Mouse (Mus musculus): ENCODE results near the gene Epha1. TPM values are rescaled to one million over a fixed set of nuclear protein-coding genes. Genes with fewer than 3 reads are reported as not detected.

Gene Epha1
- polyA plus RNA-seq, 1 experiment from 2014 or later = 1.9 TPM

DNA sequence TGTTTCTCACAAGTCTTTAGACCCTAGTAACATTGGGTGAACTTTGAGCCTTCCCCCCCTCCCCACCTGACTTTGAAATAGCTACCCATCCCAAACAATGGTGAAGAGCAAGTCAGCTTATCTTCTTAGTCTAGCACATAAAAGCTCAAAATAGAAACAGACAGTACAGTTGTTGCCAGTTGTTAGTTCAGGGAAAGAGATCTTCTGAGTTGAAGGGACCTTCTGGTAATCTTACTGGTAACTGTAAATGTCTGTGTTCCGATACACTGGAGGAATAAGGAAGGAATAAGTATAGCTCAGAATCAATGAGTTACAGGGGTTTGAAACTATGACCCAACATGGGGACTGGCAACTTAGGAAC is 20.6 kb downstream of the Epha1 start:
- no peak for ATAC-seq (replicated peaks; ENCODE audit: extremely low read depth, insufficient read depth, low FRiP score)
- Histone ChIP-seq H3K9me3 (replicated peaks; ENCODE audit: control insufficient read depth, low read length) (no peaks in the 10 kb centered on the region), H3K4me2 (ENCODE audit: low read depth, low read length) (peak overlapping the region; percentile 94), H3K4me3 (ENCODE audit: low read length) (peak overlapping the region; percentile 90), H3K27me3 (ENCODE audit: control insufficient read depth, insufficient read depth, low read length) (no peaks in the 10 kb centered on the region), H3K36me3 (ENCODE audit: control insufficient read depth, insufficient read depth) (peaks cover 28% of the 10 kb centered on the region), H3K27ac (ENCODE audit: low read length) (peak overlapping the region; percentile 98), H3K4me1 (ENCODE audit: control insufficient read depth, insufficient read depth, low read length) (peaks cover 63% of the 10 kb centered on the region), H3K9ac (ENCODE audit: low read length) (peak overlapping the region; percentile 98)
- 75% methylated on average over 1 of the region's 1 CpGs for WGBS

DNA sequence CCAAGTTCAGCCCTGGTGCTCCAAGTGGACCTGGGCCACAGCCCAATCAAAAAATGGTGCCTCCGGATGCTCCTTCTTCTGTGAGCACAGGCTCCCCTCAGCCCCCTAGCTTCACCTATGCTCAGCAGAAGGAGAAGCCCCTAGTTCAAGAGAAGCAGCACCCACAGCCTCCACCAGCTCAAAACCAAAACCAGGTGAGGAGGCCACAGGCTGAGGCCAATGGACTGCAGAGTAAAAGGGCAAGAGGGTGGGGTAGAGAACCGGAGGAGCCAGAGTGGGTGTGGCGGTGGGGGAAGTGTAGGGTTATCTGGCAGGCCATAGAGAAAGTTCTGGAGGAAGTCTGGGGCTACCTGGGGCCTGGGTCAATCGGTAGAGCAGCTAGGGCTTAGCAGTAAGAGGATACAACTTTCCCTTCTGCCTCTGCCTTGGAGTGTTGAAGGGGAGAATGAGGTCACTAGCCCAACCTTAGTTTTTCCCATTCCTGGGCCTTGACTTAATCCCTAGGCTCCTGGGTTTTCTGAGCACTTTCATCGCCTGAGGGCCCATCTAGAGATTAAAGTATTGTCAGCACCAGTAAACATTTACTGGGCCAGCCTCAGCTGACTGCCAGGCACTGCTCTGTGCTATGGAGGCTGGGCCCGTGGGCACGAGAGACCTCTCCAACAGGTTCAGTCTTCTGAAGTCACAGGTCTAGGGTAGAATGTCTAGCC is 21.1 kb downstream of the Epha1 start:
- Histone ChIP-seq H3K4me1 (ENCODE audit: control insufficient read depth, insufficient read depth, low read length) (peaks cover 58% of the 10 kb centered on the region), H3K4me2 (ENCODE audit: low read depth, low read length) (peak overlapping the region; percentile 94)

DNA sequence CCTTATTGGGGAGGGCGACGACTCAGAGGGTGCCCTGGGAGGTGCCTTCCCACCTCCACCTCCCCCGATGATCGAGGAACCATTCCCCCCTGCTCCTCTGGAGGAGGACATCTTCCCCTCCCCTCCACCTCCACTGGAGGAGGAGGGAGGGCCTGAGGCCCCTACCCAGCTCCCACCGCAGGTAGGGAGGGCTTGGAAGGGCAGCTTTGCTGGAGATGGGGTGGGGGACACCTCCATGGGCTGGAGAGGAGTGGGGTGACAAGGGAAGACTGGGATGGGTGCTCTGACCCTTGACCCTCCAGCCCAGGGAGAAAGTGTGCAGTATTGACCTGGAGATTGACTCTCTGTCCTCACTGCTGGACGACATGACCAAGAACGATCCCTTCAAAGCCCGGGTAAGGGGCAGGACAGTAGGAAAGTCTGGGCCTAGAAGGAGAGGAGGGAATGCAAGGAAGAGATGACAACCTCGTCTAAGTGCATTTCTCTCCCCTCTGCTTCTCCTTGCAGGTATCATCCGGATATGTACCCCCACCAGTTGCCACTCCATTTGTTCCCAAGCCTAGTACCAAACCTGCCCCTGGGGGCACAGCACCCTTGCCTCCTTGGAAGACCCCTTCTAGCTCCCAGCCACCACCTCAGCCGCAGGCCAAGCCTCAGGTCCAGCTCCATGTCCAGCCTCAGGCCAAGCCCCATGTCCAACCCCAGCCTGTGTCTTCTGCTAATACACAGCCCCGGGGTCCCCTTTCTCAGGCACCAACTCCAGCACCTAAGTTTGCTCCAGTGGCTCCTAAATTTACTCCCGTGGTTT is 21.9 kb downstream of the Epha1 start:
- ATAC-seq (replicated peaks; ENCODE audit: extremely low read depth, insufficient read depth, low FRiP score) = no peak

More for the DNA sequence above, 21.1 kb downstream of the Epha1 start:
- Histone ChIP-seq H3K36me3 (ENCODE audit: control insufficient read depth, insufficient read depth) (peaks cover 23% of the 10 kb centered on the region), H3K4me3 (ENCODE audit: low read length) (peak overlapping the region; percentile 90), H3K9ac (ENCODE audit: low read length) (peak overlapping the region; percentile 98), H3K9me3 (replicated peaks; ENCODE audit: control insufficient read depth, low read length) (no peaks in the 10 kb centered on the region), H3K27me3 (ENCODE audit: control insufficient read depth, insufficient read depth, low read length) (no peaks in the 10 kb centered on the region), H3K27ac (ENCODE audit: low read length) (peak overlapping the region; percentile 98)
- no peak for ATAC-seq (replicated peaks; ENCODE audit: extremely low read depth, insufficient read depth, low FRiP score)
- WGBS = 32% methylated on average over 7 of the region's 7 CpGs

DNA sequence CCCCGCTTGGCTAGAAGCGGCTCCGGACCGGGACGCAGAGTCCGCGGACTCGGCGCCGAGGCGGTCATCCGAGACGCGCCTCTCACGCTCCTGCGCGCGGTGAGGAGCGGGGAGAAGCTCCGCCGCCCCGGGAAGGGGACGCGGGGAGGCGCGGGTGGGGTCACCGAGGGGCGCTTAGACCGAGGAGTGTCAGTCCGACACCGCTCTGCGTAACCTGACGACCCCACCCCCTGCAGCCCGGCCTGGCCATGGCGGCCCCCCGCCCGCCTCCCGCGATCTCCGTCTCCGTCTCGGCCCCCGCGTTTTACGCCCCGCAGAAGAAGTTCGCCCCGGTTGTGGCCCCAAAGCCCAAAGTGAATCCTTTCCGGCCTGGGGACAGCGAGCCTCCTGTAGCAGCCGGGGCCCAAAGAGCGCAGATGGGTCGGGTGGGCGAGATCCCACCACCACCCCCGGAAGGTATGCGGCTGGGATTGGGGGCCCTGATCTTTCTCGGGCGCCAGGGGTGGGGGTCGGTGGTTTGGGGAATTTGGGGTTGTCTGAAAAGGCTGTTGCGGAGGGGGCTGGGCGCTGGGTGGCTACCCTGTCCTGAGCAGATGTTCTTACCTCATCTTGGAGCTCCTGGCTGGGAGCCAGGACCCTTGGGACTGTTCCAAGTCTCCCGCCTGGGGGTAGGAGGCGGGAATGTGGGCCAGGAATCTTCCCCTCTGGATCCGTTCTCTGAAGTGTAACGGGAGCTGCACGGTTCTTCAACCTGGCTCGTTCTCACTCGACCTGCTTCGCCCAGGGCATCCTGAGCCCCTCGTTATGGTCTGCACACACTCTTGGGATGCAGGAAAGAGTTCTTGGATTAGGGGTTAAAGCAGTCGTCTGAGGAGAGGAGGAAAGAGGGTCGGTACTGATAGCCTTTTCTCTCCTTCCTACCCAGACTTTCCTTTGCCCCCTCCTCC is 22.8 kb downstream of the Epha1 start:
- under 1% methylated on average over 72 of the region's 72 CpGs for WGBS
- H3K4me3 ChIP-seq (ENCODE audit: low read length) = peak overlapping the region; percentile 90
- H3K27ac ChIP-seq (ENCODE audit: low read length) = peak overlapping the region; percentile 98
- peaks cover 47% of the 10 kb centered on the region for H3K4me1 ChIP-seq (ENCODE audit: control insufficient read depth, insufficient read depth, low read length)
- no peaks in the 10 kb centered on the region for H3K27me3 ChIP-seq (ENCODE audit: control insufficient read depth, insufficient read depth, low read length)
- H3K9me3 ChIP-seq (replicated peaks; ENCODE audit: control insufficient read depth, low read length) = no peaks in the 10 kb centered on the region
- peak; percentile 15 for ATAC-seq (replicated peaks; ENCODE audit: extremely low read depth, insufficient read depth, low FRiP score)
- peaks cover 9% of the 10 kb centered on the region for H3K36me3 ChIP-seq (ENCODE audit: control insufficient read depth, insufficient read depth)
- peak overlapping the region; percentile 98 for H3K9ac ChIP-seq (ENCODE audit: low read length)
- H3K4me2 ChIP-seq (ENCODE audit: low read depth, low read length) = peak overlapping the region; percentile 94

More for the DNA sequence above, 21.9 kb downstream of the Epha1 start:
- no peaks in the 10 kb centered on the region for H3K9me3 ChIP-seq (replicated peaks; ENCODE audit: control insufficient read depth, low read length)
- peaks cover 52% of the 10 kb centered on the region for H3K4me1 ChIP-seq (ENCODE audit: control insufficient read depth, insufficient read depth, low read length)
- H3K9ac ChIP-seq (ENCODE audit: low read length) = peak overlapping the region; percentile 98
- peak overlapping the region; percentile 90 for H3K4me3 ChIP-seq (ENCODE audit: low read length)
- no peaks in the 10 kb centered on the region for H3K27me3 ChIP-seq (ENCODE audit: control insufficient read depth, insufficient read depth, low read length)
- peaks cover 15% of the 10 kb centered on the region for H3K36me3 ChIP-seq (ENCODE audit: control insufficient read depth, insufficient read depth)
- H3K27ac ChIP-seq (ENCODE audit: low read length) = peak overlapping the region; percentile 98
- 31% methylated on average over 13 of the region's 13 CpGs for WGBS
- H3K4me2 ChIP-seq (ENCODE audit: low read depth, low read length) = peak overlapping the region; percentile 94

DNA sequence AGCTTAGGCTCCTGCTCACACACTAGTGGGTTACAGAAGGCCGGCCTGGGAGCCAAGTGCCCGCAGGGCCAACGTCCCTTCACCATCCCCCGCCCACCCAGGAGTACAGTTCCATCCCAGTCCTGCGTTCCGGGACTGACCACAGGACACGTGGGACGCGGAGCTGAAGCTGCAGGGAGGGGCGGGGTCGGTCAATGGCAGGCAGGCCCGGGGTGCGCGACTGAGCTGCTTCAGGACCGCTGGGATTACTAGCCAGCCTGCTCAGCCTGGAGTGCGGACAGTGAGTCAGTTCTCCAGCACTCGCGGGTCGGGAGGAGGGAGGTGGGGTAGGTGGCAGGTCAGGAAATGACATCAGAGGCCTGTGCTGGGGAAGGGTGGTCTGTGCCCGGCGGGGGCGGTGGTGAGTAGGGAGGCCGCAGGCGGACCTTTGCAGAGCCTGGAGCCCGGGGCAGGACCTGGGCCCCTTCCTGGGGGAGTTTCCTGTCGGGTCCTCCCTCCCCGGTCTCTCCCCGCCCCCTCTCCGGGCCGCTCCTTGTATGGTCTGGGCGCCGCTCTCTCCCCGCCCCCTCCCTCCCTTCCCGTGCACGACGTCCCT is 23.5 kb downstream of the Epha1 start, which contains the start of gene Zyx:
TSS of gene Zyx (plus strand) at position 205 of the 595 bp plus-strand sequence.
- ATAC-seq (replicated peaks; ENCODE audit: extremely low read depth, insufficient read depth, low FRiP score) = peak; percentile 93
- peaks cover 40% of the 10 kb centered on the region for H3K4me1 ChIP-seq (ENCODE audit: control insufficient read depth, insufficient read depth, low read length)
- H3K4me2 ChIP-seq (ENCODE audit: low read depth, low read length) = peak within 1 kb of the TSS; percentile 94
- peak within 1 kb of the TSS; percentile 98 for H3K9ac ChIP-seq (ENCODE audit: low read length)
- H3K4me3 ChIP-seq (ENCODE audit: low read length) = peak within 1 kb of the TSS; percentile 90
- H3K27ac ChIP-seq (ENCODE audit: low read length) = peak within 1 kb of the TSS; percentile 98
- H3K27me3 ChIP-seq (ENCODE audit: control insufficient read depth, insufficient read depth, low read length) = no peaks in the 10 kb centered on the region
- WGBS = under 1% methylated on average over 27 of the region's 36 CpGs
- H3K9me3 ChIP-seq (replicated peaks; ENCODE audit: control insufficient read depth, low read length) = no peaks in the 10 kb centered on the region
- peaks cover 4% of the 10 kb centered on the region for H3K36me3 ChIP-seq (ENCODE audit: control insufficient read depth, insufficient read depth)

DNA sequence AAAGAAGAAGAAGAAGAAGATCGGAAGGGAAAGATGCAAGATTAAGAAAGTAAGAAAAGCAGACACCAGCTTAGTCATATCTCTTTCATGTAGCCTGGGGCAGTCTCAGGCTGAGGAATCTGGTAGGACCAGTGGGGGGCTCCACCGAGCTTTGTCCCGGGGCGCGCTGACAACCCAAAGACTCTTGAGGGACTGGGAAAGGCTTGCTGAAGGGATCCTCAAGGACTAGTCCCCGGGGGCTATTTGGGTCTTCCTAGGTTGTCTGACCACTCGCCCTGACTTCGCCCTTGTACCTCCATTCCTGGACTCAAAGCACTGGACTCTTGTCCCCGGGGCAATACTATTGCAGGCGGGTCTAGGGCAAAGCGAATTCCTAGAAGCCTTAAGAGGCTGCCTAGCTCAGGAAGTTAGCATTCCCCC is 24.1 kb downstream of the Epha1 start:
- Histone ChIP-seq H3K4me3 (ENCODE audit: low read length) (peak overlapping the region; percentile 90), H3K27ac (ENCODE audit: low read length) (peak overlapping the region; percentile 98), H3K4me1 (ENCODE audit: control insufficient read depth, insufficient read depth, low read length) (peaks cover 35% of the 10 kb centered on the region), H3K4me2 (ENCODE audit: low read depth, low read length) (peak overlapping the region; percentile 94), H3K9me3 (replicated peaks; ENCODE audit: control insufficient read depth, low read length) (no peaks in the 10 kb centered on the region), H3K27me3 (ENCODE audit: control insufficient read depth, insufficient read depth, low read length) (no peaks in the 10 kb centered on the region), H3K36me3 (ENCODE audit: control insufficient read depth, insufficient read depth) (peaks cover 4% of the 10 kb centered on the region), H3K9ac (ENCODE audit: low read length) (peak overlapping the region; percentile 98)
- WGBS = under 1% methylated on average over 11 of the region's 11 CpGs
- ATAC-seq (replicated peaks; ENCODE audit: extremely low read depth, insufficient read depth, low FRiP score) = peak; percentile 30

DNA sequence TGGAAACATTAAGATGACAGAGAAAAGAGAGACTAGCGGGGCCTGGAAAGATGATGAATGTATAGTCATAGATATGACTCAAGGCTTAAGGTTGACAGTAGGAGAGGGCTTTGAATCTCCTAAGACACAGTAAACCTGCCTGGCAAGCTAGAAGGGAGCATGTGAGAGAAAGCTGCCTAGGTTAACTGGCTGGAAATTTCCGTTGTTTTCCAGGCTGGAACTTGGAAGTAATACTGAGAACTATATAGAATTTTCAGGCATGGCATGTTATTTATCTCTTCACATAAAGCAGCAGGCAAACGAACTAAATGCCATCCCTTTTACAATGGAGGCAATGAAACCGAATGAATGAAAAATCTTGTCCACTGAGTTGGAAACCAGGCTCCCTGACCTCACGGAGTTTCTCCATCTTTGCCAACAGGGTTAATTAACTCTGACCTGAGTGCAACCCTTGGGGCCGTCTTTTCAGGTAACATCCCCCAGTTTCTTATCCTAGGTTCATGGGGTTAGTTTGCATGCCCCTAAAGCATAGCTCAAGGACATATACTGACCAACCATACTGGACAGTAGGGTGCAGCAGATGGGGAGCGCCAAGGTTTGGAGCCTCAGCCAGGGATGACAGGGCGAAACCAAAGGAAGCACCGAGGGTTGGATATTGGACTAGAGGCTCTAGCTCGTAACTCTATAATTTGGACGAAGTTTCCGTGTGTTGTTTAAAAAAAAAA is 24.6 kb downstream of the Epha1 start:
- peak overlapping the region; percentile 98; the same call in 1 of the 2 replicates for H3K9ac ChIP-seq (ENCODE audit: low read length)

DNA sequence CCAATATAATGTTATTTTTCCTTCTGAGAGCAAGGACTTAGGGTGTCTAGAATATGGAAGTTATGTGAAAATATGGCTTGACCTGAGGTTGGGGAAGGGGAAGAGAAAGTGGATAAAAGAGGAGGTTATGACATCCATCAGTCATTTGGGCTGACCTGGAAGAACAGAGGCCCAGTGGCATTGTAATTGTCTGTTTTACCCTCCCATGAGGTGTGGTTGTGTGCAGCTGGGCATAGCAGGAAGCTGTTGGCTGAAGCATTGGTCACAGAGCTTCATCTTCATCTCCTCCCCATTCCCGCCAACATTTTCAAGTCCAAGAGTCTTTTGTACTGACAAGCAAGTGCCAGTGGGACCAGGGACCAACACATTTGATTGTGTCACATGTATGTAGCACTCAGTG is 28.8 kb downstream of the Epha1 start:
- no peak overlapping the region for H3K9ac ChIP-seq (ENCODE audit: low read length)
- no peaks in the 10 kb centered on the region for H3K27me3 ChIP-seq (ENCODE audit: control insufficient read depth, insufficient read depth, low read length)
- H3K4me1 ChIP-seq (ENCODE audit: control insufficient read depth, insufficient read depth, low read length) = peaks cover 4% of the 10 kb centered on the region
- no peak overlapping the region for H3K4me2 ChIP-seq (ENCODE audit: low read depth, low read length)
- no peak overlapping the region for H3K4me3 ChIP-seq (ENCODE audit: low read length)
- H3K27ac ChIP-seq (ENCODE audit: low read length) = no peak overlapping the region
- H3K36me3 ChIP-seq (ENCODE audit: control insufficient read depth, insufficient read depth) = no peaks in the 10 kb centered on the region
- 74% methylated on average over 1 of the region's 1 CpGs for WGBS
- no peaks in the 10 kb centered on the region for H3K9me3 ChIP-seq (replicated peaks; ENCODE audit: control insufficient read depth, low read length)
- no peak for ATAC-seq (replicated peaks; ENCODE audit: extremely low read depth, insufficient read depth, low FRiP score)

More for the DNA sequence above, 24.6 kb downstream of the Epha1 start:
- ATAC-seq (replicated peaks; ENCODE audit: extremely low read depth, insufficient read depth, low FRiP score) = no peak
- Histone ChIP-seq H3K27me3 (ENCODE audit: control insufficient read depth, insufficient read depth, low read length) (no peaks in the 10 kb centered on the region), H3K36me3 (ENCODE audit: control insufficient read depth, insufficient read depth) (peaks cover 2% of the 10 kb centered on the region), H3K27ac (ENCODE audit: low read length) (peak overlapping the region; percentile 98), H3K4me1 (ENCODE audit: control insufficient read depth, insufficient read depth, low read length) (peaks cover 29% of the 10 kb centered on the region), H3K4me2 (ENCODE audit: low read depth, low read length) (peak overlapping the region; percentile 94), H3K9me3 (replicated peaks; ENCODE audit: control insufficient read depth, low read length) (no peaks in the 10 kb centered on the region), H3K4me3 (ENCODE audit: low read length) (peak overlapping the region; percentile 90)
- 37% methylated on average over 12 of the region's 12 CpGs for WGBS
